Mouse (Mus musculus) kidney, embryonic 14.5 days (tissue): ENCODE data around the gene Adam8. TPM values are rescaled to one million over a fixed set of nuclear protein-coding genes. Genes with fewer than 3 reads are reported as not detected.

Experiments used
- ATAC-seq: fragments of 200-750 bp; cut with Nextera tagmentation; 2 replicates; pipeline ENCODE4 v1.8.0; 2017; ENCODE audit warnings: moderate number of reproducible peaks, mild to moderate bottlenecking, moderate TSS enrichment, moderate library complexity; ENCODE audit not compliant: low FRiP score, low TSS enrichment
- H3K27ac ChIP-seq: fragments of 300-500 bp; sonication (generic); 2 replicates; pipeline ENCODE4 v1.5.1; 2014; ENCODE audit warnings: low read depth, mild to moderate bottlenecking, low read length, moderate library complexity, mixed read lengths
- H3K27me3 ChIP-seq: fragments of 300-500 bp; sonication (generic); 2 replicates; pipeline ENCODE4 v1.6.1; 2014; ENCODE audit warnings: mild to moderate bottlenecking, low read length; ENCODE audit not compliant: control insufficient read depth, insufficient read depth
- H3K36me3 ChIP-seq: fragments of 300-500 bp; sonication (generic); 2 replicates; pipeline ENCODE4 v1.6.1; 2014; ENCODE audit warnings: low read length, mixed read lengths; ENCODE audit not compliant: control insufficient read depth, insufficient read depth
- H3K4me1 ChIP-seq: fragments of 300-500 bp; sonication (generic); 2 replicates; pipeline ENCODE4 v1.6.1; 2014; ENCODE audit warnings: low read length, mixed read lengths; ENCODE audit not compliant: control insufficient read depth, insufficient read depth
- H3K4me2 ChIP-seq: fragments of 300-500 bp; sonication (generic); replicated peaks from 2 replicates; pipeline ENCODE4 v1.6.1; 2014; ENCODE audit warnings: low read depth, mild to moderate bottlenecking, low read length
- H3K4me3 ChIP-seq: fragments of 300-500 bp; sonication (generic); 2 replicates; pipeline ENCODE4 v1.5.1; 2014; ENCODE audit warnings: mild to moderate bottlenecking, low read length
- H3K9ac ChIP-seq: fragments of 300-500 bp; sonication (generic); 2 replicates; pipeline ENCODE4 v1.6.1; 2014; ENCODE audit warnings: low read depth, mild to moderate bottlenecking, low read length, moderate library complexity
- H3K9me3 ChIP-seq: fragments of 300-500 bp; sonication (generic); 2 replicates; pipeline ENCODE4 v1.6.1; 2016; ENCODE audit warnings: low read length; ENCODE audit not compliant: control insufficient read depth
- WGBS: fragments of 180-500 bp; shearing (Covaris S2); extraction: QIAGEN DNeasy Blood & Tissue Kit; methylation state at CpG from one replicate; pipeline ENCODE4 v1.1.7; 2014; 5-methylcytosine and 5-hydroxymethylcytosine counted together
- polyA plus RNA-seq: library from polyadenylated mRNA; unstranded; fragments of >200 nt; fragmentation: Nextera tagmentation; extraction: Ambion mirVana; gene quantifications from 2 replicates; pipeline ENCODE4 v1.2.1, GENCODE M21; 2014

Gene Adam8
- 0.85 and 1.6 TPM in 2 replicates for polyA plus RNA-seq

DNA sequence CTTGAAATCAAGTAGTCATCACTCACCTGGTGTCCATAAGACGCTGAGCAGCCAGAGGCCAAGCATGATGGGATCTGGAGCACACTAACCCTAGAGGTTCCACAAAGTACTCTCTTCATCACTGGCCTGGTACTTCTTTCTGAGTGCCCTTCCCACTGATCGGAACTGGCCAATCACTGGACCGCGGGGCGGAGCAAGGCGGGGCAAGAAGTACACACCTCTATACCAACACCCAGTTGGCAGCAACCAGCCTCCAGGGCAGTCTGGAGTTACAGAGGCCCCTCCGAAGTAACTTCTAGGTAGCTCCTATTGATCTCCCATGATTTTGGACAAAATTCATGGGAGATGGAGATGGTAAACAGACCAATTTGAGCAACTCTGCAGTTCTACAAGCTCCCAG lies at the start of gene Adam8:
Gene Adam8, minus strand, starts transcription at position 157 of the 400 bp plus-strand sequence.
- H3K36me3 ChIP-seq: peaks cover 21% of the 10 kb centered on the region
- 19% methylated on average over 7 of the region's 7 CpGs for WGBS
- no peak within 1 kb of the TSS for H3K9ac ChIP-seq
- H3K4me1 ChIP-seq: no peaks in the 10 kb centered on the region
- H3K4me2 ChIP-seq: no peak within 1 kb of the TSS
- peak; percentile 28 for ATAC-seq
- H3K9me3 ChIP-seq: no peaks in the 10 kb centered on the region
- H3K27me3 ChIP-seq: no peaks in the 10 kb centered on the region
- no peak within 1 kb of the TSS for H3K4me3 ChIP-seq
- H3K27ac ChIP-seq: no peak within 1 kb of the TSS

DNA sequence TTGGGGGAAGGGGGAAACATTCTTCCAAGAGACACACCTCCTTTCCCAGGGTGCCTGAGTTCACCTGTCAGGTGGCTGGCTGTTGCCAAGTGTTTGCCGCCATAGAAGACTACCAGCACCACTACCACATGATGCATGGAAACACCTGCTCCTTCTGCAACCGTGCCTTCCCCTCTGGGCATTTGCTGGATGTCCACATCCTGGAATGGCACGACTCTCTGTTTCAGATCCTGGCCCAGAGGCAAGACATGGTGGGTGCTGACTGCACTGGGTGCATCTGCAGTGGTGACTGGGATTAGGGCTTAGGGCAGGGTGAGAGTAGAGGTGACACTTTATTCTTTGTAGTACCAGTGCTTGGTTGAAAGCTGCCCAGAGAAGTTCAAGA lies 44.8 kb upstream of the Adam8 start:
- peak; percentile 5; the same call in 1 of the 2 replicates for ATAC-seq
- H3K27me3 ChIP-seq: no peaks in the 10 kb centered on the region
- H3K4me3 ChIP-seq: peak overlapping the region; percentile 84
- H3K27ac ChIP-seq: no peak overlapping the region
- no peaks in the 10 kb centered on the region for H3K9me3 ChIP-seq
- H3K9ac ChIP-seq: peak overlapping the region; percentile 85; the same call in 1 of the 2 replicates
- H3K4me1 ChIP-seq: no peaks in the 10 kb centered on the region
- 66% methylated on average over 3 of the region's 3 CpGs for WGBS
- peaks cover 35% of the 10 kb centered on the region for H3K36me3 ChIP-seq
- H3K4me2 ChIP-seq: peak overlapping the region; percentile 89

DNA sequence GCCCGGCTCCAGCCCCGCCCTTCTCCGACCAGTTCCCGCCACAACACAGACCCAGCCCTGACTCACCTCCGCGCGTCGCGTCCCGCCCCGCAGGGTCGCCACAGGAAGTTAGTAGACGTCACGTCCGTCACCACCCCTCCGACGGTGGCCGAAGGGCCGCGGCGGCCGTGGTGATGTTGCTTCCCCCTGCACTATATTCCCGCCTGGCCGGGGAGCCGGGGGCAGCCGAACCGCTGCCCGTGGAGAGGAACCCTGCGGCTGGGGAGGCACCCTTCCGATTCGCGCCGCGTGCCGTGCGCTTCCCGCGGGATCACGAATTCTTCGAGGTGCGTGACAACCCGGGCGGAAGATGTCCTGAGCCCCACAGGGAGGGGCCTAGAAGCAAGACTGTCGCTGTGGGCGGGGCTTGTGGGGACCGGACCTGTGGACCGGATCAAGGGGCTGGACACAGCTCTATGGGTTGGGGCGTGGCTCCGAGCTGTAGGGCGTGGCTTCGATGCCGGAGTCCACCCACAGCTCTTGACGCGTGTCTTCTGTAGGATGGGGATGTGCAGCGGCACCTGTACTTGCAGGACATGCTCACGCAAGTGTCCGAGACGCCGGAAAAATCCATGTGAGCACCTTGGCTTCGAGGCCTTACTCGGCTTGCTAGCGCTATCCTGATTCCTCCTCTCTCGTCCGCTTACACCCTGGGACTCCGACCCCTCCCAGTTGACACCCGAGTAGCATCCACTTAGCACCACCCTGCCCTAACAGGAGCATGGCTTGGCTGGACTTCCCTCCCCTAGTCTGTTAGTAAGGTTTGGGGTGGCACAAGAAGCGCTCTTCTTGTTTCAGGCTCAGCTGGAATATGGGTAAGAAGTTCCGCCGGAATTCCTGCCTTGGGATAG lies 44.2 kb upstream of the Adam8 start, which contains the start of the genes Zfp511 and Tubgcp2:
Gene Zfp511, plus strand, starts transcription at position 111 of the 890 bp plus-strand sequence.
Gene Tubgcp2, minus strand, starts transcription at position 389 of the 890 bp plus-strand sequence.
- Histone ChIP-seq H3K27ac (peak within 1 kb of the TSS; percentile 89), H3K4me1 (no peaks in the 10 kb centered on the region), H3K36me3 (peaks cover 40% of the 10 kb centered on the region), H3K9ac (peak within 1 kb of the TSS; percentile 85), H3K27me3 (no peaks in the 10 kb centered on the region), H3K4me2 (peak within 1 kb of the TSS; percentile 89), H3K4me3 (peak within 1 kb of the TSS; percentile 84), H3K9me3 (no peaks in the 10 kb centered on the region)
- ATAC-seq: peak; percentile 98
- 1% methylated on average over 66 of the region's 69 CpGs for WGBS

DNA sequence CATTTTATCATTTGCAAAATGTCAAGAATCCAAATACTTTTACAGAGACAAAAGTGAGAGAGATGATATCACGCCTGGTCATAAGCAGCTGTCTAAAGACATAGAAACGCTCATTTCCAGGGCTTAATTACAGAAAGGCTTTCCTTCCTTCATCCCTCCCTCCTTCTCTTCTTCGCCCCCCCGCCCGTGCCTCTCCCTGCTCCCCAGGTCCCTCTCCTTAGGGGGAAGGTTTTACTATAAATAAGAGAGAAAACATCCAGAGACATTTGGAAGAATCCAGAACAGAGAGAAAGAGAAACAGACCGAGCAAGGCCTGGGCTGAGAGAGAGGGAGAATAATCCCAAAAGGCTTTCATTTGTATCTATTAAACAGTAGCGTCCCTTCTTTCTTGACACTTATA lies 43.1 kb upstream of the Adam8 start:
- H3K36me3 ChIP-seq: peaks cover 43% of the 10 kb centered on the region
- peak overlapping the region; percentile 89 for H3K4me2 ChIP-seq
- H3K4me3 ChIP-seq: peak overlapping the region; percentile 84
- peak overlapping the region; percentile 89; the same call in 1 of the 2 replicates for H3K27ac ChIP-seq
- 16% methylated on average over 7 of the region's 7 CpGs for WGBS
- H3K4me1 ChIP-seq: no peaks in the 10 kb centered on the region
- no peaks in the 10 kb centered on the region for H3K9me3 ChIP-seq
- H3K9ac ChIP-seq: peak overlapping the region; percentile 85
- ATAC-seq: no peak
- H3K27me3 ChIP-seq: no peaks in the 10 kb centered on the region

DNA sequence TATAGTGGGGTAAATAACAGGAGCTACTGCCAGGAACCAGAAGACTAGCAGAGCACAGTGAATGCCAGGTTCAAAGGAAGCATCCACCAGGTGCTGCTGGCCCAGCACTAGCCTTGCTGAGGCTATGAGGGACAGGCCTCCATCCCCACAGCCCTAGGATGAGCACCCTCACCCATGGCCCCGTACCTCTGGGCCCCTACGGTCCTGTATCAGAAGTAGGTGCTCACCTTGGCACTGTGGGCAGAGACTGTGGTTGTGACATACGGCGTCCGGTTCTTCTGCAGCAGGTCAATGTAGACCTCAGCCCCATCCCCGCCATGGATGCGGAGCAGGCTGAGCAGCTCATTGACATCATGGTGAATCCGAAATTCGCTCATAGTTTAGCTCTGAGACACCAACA lies 41.0 kb upstream of the Adam8 start:
- ATAC-seq: no peak

DNA sequence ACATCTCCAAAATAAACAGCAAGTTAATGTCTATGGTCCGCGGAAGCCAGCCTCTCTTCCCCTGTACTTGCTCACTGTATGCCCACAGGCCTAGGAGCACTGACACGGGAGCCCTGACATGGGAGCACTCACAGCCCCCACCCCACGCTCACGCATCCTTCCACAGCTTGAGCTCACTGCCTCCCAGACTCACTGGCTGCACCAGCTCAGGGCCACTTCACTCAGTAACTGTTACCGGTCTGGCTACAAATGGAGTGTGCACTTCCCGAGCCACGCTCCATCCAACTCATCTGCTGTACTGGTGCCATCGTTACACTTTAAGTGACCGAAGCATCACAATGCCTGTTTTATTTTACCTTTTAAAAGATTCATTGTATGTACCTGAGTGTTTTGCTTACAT lies 40.0 kb upstream of the Adam8 start:
- H3K4me2 ChIP-seq: no peak overlapping the region
- peaks cover 57% of the 10 kb centered on the region for H3K36me3 ChIP-seq
- no peak for ATAC-seq
- WGBS: 98% methylated on average over 10 of the region's 10 CpGs
- no peaks in the 10 kb centered on the region for H3K9me3 ChIP-seq
- no peaks in the 10 kb centered on the region for H3K27me3 ChIP-seq
- no peak overlapping the region for H3K9ac ChIP-seq
- H3K4me3 ChIP-seq: no peak overlapping the region
- no peak overlapping the region for H3K27ac ChIP-seq
- no peaks in the 10 kb centered on the region for H3K4me1 ChIP-seq

More for the DNA sequence above, 41.0 kb upstream of the Adam8 start:
- 97% methylated on average over 9 of the region's 9 CpGs for WGBS
- H3K27ac ChIP-seq: no peak overlapping the region
- no peak overlapping the region for H3K4me2 ChIP-seq
- no peaks in the 10 kb centered on the region for H3K4me1 ChIP-seq
- H3K27me3 ChIP-seq: no peaks in the 10 kb centered on the region
- H3K36me3 ChIP-seq: peaks cover 52% of the 10 kb centered on the region
- no peak overlapping the region for H3K4me3 ChIP-seq
- H3K9me3 ChIP-seq: no peaks in the 10 kb centered on the region
- H3K9ac ChIP-seq: no peak overlapping the region

DNA sequence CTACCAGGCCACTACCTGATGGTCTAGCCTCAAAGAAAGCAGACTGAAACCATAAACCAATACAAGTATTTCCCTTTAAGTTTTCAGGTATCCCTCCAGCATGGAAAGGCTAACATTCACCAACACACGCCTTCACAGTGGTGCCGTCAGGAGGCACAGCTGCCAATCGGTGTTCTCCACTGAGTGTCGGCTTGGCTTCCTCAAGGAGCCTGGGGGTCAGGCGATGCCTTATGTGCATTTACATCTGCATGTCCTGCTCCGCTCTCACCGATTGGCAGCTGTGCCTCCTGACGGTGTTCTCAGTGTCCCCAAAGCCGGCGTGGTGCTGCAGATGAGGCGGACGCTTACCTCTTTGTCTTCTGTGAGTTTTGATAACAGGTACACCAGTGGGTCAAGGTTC lies 39.4 kb upstream of the Adam8 start:
- Histone ChIP-seq H3K4me3 (no peak overlapping the region), H3K27ac (no peak overlapping the region), H3K36me3 (peaks cover 57% of the 10 kb centered on the region), H3K27me3 (no peaks in the 10 kb centered on the region), H3K4me2 (no peak overlapping the region), H3K9ac (no peak overlapping the region), H3K9me3 (no peaks in the 10 kb centered on the region), H3K4me1 (no peaks in the 10 kb centered on the region)
- WGBS: 93% methylated on average over 12 of the region's 12 CpGs
- no peak for ATAC-seq

DNA sequence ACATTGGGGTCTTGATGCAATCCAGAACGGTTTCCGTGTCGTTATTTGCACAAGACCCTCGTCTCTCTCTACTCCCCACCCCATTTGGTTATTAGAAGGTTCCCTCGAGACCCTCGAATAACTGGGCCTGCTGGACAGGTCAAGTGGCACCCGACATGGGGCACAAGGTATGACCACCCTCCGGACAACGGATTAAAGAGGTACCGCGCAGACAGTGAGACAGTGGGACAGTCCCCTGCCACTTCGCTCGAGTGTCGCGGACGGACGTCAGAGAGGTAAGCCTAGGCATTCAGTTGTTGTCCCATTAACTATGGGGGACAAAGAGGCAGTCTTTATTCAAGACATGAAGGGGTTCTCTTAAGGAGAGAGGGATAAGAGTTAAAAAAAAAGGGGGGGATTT lies 19.0 kb upstream of the Adam8 start:
- Histone ChIP-seq H3K36me3 (peaks cover 21% of the 10 kb centered on the region), H3K4me3 (no peak overlapping the region), H3K9me3 (no peaks in the 10 kb centered on the region), H3K9ac (no peak overlapping the region), H3K4me2 (no peak overlapping the region), H3K27me3 (no peaks in the 10 kb centered on the region), H3K4me1 (no peaks in the 10 kb centered on the region), H3K27ac (no peak overlapping the region)
- WGBS: 98% methylated on average over 17 of the region's 17 CpGs
- ATAC-seq: no peak

DNA sequence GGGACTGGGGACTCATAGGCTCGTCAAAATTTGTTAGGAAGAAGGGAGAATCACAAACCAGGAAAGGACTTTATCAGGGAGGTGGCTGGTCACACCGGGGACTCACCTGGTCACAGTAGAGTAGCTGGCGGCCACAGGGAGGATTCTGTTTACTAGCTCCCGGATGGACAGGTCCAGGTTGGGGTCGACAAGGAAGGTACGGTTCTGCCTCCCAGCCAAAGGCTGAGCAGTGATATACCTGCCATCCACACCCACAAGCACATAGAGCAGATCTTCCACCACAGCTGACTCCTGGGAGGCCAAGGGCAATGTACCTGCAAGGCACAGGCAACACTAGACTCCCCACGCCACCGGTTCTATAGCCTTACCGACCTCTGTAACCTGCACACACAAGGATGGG lies 15.4 kb upstream of the Adam8 start:
- no peak overlapping the region for H3K4me3 ChIP-seq
- no peak for ATAC-seq
- peaks cover 45% of the 10 kb centered on the region for H3K36me3 ChIP-seq
- no peak overlapping the region for H3K27ac ChIP-seq
- H3K9me3 ChIP-seq: no peaks in the 10 kb centered on the region
- H3K4me2 ChIP-seq: no peak overlapping the region
- H3K27me3 ChIP-seq: no peaks in the 10 kb centered on the region
- no peaks in the 10 kb centered on the region for H3K4me1 ChIP-seq
- WGBS: 93% methylated on average over 9 of the region's 9 CpGs
- H3K9ac ChIP-seq: no peak overlapping the region
